Mouse (Mus musculus): Measurements from ENCODE around the gene Bend4. TPM values are rescaled to one million over a fixed set of nuclear protein-coding genes. Genes with fewer than 3 reads are reported as not detected.
A peak's percentile ranks its signal among the peaks of the same experiment; 100 is the strongest.

The Bend4 gene
- 1 to 10 TPM in 1 of 4 experiments, under 1 TPM in 3; 0.70 to 1.0 (median 0.94) TPM for total RNA-seq (2022)

DNA sequence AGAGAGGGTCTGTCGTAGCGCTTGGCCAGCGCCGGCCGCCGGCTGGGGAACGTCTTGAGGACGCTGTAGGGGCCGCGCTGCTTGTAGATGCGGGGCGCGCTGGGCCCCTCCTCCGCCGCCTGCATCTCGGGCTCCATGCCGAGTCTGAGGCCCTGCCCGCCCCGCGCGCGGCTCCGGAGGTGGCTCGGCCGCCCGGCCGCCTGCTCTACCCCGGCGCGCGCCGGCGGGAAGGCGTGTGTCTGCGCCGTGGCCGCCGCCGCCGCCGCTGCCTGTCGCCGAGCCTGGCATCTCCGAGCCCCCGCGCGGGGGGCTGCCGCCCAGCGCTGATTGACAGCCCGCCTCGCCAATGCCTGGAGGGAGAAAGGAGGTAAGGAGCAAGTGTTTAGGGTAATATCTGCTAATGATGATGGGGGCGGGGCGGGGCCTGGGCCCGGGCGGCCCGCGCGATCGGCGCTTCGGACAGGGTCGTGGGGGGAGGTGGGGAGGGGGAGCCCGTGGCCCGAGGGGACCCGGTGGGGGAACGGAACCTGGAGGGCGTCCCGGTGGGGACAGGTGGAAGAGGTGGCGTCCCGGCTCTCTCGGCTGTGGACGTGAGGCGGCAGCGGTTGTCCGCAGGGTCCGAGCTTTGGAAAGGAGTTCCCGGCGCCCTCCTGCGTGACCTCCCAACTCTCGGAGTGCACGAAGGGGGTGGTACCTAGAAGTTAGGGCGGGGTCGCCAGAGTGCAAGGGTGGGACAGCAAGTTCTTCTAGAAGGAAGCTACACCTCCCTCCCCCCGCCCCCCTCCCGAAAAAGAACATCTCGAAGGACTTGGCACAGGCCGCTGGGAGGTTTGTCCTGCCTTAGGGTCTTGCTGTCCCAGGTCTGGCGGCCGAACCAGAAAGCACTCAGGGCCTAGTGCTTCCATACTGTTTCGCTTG lies at the start of gene Bend4:
Gene Bend4, minus strand, starts transcription at position 868 of the 918 bp plus-strand sequence.
- DNase-seq = peak; percentile 37

DNA sequence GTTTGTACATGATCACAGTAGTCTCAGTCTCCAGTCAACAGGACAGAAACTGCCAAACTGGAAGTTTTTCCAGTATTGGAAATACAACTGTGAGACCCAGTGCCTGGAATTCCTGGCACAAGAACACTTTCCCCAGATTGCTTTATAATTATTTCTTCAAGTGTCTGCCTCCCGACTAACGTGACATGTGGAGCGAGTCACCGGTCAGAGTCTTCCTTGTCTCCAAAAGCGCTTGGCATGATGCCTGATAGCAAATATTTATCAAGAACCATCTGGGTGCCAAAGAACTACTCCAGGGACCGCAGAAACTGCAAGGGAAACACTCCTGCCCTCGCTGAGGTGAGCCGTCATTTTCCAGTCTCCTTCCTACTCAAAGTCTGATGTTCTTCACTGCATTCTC lies 45.6 kb upstream of the Bend4 start:
- no peak for DNase-seq

DNA sequence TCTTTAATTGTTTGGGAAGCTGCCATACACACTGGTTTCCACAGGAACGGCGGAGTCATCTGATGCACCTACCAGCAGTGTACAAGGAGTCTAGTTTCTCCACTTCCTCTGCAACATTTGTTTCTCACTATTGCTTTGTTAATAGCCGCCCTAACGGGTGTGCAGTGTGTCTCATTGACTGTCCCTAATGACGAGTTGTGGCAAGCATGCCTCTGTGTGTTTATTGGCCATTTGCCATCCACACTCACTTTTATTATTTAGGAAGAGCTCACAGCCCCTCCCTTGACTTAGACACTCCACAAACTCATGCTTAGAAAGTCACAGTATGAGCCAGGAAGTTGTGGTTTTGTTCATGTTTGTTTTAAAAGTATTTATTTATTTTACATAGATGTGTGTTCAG lies 45.0 kb upstream of the Bend4 start:
- no peak for DNase-seq

DNA sequence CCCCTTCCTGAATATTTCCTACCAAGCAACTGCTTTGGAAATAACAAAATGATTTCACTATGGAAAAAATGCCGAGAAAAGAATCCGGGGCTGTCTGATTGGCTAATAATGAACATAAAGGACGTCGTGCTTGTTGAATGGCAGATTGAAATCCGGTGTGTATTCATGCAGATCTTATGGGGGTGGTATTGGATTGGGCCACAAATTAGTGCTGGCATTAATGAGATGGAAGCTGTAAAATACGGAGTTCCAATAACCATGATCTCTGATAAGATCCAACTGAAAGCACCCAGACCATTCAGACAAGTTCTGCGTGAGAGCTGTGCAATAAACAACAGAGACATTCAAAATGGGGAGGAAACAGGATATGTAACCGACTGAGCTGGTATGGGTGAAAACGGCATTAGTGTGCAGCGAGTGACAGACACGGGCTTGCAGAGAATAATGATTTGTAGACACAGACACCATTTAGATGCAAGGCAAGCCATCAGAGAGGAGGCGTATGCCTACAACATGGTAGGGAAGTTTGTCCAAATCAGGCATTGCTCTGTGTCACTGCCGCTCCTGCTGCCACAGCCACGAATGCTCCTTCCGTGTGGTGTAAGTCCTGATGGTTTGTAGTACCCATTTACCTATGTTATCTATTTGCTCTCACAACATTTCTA lies 38.9 kb upstream of the Bend4 start:
- no peak for DNase-seq

DNA sequence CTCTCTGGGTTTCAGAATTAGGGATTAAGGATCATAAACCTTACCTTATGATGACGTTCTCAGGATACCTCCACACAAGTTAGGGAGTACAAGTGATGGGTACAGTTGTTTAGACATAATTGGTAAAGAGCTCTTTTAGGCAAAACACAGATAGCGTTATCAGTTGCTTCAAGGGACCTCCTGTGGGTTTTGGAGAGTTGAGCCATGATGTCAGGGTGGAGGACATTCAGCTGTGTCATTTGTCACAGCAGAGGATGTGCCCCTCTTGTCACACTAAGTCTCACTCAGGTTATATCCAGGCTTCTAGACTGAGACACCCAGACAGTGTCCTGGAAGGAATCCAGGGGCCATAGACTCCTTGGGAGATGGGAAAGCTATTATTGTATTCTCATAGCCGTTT lies 36.8 kb upstream of the Bend4 start:
- no peak for DNase-seq

DNA sequence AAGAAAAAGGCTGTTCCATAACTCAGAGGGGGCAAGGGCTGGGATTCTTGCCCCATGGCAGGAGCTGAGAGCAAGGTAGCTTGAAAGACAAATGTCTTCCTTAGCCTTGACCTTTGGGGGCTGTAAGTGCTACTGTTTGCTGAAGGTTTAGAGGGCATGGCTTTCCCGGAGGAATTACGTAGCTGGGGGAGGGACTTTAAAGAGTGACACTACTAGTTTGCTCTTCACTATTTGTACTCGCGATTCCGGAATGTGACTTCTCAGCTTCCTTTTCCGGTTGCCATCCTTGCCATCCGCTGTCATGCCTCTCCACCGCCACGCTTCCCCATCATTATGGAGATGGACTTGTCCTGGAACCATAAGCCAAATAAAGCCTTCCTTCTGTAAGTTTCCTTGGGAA lies 35.5 kb upstream of the Bend4 start:
- no peak for DNase-seq

DNA sequence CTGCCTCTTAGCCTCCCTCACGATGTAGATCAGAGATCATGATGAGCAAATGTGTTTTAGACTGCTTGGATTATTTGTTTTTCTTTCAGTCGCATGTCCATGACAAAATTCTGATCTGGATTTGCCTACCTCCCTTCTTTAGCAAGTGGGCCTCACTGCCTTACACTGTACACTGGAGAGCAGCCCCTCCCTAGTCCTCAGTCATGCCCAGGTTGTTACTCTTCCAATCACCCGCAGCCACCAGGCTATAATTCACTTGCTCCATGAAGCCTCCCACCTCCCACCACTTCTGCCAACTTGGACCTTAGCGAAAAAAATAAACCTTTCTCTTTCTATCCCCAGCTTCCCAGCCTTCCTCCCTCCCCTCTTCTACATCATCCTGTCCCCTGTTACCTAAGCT lies 34.2 kb upstream of the Bend4 start:
- no peak for DNase-seq

DNA sequence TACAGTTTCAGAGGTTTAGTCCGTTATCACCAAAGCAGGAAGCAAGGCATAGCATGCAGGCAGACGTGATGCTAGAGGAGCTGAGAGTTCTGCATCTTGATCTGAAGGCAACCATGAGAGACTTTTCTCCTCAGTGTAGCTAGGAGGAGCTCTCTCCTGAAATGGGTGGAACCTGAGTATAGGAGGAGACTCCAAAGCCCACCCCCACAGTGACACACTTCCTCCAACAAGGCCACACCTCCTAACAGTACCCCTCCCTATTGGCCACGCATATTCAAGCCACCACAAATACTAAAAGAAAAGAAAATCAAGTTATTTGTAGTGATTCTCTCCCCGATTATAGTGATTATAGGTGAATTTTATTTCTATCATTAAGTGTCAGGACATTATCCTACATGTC lies 28.7 kb upstream of the Bend4 start:
- DNase-seq = no peak

DNA sequence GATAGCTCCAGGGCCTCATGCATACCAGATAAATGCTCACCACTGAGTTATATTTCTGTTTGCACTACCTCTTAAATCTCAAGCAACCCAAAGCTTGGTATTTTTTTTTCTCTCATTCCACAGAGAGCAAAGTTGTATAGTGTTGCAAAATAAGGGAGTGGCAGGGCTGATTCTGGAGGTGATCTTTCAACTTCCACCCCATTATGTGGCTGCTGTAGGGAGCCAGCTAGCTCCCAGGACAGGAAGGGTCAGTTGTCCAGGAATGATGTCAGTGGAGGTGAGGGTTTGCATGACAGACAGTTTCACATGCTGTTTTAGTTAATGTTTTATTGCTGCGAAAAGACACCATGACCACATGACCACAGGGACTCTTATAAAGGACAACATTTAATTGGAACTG lies 26.2 kb upstream of the Bend4 start:
- DNase-seq = no peak

DNA sequence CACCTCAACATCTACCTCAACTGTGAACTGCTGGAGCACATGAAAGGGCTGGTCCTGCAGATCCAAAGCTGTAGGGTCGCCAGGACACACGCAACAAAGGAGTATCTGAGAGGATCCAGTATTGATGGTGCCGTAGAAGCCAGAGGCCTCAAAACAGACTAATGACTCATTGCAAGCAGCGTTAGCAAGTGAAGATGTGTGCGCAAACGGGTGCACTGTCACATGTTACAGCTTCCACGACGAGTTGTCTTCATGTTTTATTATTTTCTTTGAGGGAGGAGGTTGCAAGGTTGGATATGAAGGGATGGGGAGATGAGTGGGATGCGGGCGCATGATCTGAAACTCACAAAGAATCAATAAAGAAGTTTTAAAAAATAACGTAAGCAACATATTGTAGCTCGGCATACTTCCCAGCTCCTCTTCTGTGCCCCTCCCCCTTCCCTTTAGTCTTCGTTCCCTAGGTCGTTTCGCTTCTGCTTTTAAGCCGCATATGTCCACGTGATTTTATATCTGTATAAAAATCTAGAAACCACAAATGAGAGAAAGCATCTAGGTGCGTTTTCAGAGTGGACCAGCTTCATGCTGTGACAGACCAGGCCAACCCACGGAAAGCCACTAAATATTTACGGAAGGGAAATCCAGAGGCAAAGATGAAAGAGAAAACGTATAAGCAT lies 22.0 kb upstream of the Bend4 start:
- DNase-seq = no peak

DNA sequence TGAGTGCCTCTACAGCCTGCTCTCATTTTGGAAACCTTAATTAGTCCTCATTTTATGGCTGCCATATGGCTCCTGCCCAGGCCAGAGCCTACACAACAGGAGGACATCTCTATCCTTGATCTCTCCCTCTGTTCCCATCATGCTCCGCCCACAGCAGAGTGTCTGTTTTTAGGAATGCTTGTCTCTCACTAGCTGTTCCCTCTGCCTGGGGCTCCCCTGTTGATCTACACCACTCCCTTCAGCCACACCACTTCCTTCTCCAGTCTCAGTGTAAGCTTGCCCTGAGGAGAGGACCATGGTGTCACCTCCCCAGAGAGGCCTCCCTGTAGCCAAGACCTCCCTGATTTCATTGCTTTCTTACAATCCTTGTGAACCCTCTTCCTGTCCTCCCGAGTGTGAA lies 18.4 kb upstream of the Bend4 start:
- no peak for DNase-seq

DNA sequence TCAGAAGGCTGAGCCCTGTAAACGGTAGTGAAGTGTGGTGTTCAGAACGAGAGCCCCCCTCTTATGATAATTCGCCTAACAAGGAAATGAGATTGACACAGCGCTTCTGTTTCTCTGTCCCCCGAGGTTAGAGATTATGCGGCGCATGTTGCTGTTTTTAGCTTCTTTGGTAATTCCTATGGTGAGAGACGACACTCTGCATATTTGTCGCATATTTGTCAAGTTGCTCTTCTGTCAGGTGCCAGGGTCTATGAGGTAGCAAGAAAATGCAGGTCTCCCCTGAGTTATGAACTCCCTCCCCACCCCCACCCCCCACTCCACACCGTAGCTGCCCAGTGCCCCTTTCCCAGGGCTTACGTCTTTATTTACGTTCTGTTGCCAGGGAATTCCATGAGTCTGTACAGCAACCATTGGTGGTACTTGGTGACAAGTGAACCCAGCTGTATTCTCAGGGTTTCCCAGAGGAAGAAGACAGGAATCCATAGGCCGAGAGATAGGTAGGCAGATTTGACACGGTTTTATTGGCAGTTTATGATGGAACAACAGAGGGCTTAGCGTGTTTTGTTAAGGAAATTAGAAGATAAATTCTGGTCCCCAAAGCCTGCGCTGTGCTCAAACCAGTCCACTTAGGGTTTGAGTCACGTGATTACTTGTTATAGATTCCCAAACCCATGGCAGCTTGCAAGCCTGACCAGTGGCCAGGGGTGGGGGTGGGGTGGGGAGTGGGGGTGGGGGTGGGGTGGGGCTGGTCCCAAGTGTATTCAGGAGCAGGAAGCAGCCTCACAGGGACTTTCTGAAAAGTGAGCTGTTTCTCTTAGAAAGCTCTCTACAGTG lies 16.3 kb upstream of the Bend4 start:
- no peak for DNase-seq

DNA sequence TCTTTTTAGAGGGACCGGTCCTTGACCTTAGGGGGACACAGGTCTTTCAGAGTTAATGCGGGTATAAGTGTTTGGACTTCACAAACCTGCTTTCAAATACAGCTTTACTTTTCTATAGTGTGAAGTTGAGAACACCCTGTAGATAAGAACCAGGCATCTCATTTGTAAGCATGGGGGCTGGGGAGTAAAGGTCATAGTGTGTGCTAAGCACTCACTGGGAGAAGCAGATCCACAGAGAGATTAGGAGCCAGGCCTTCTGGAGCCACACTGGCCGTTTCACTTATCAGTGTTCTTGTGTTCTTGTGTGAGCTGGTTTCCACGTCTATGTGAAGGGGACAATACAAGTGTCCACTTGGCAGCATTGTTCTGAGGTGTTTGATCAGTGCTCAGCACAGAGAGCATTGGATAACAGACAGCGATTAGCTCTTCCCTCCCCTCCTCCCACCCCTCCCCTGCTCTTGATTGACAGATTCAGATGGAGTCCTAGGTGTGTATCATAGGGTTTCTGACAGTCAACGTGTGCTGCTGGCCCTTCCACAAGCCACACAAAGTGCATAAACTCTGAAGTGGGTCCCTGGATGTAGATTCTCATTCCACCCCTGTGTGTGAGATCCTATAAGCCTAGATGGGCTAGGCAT lies 14.8 kb upstream of the Bend4 start:
- no peak for DNase-seq

DNA sequence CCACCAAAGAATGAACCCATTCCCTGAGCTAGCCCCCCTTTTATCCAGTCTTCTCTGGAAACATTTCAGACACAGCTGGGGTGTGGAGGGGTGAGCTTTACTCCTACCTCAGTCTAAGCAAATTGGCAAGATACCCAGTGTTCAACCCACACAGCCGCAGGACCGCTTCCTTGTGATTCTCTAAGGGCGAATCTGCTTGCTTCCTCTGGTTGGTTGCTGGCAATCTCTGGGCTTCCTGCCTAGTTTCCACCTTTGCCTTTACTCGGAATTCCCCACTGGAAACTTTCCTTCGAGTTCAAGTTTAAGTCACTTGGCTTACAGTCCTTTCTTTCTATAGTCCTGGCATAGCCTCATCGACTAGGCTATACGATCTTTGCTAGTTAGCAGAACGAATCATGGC lies 12.5 kb upstream of the Bend4 start:
- no peak for DNase-seq

DNA sequence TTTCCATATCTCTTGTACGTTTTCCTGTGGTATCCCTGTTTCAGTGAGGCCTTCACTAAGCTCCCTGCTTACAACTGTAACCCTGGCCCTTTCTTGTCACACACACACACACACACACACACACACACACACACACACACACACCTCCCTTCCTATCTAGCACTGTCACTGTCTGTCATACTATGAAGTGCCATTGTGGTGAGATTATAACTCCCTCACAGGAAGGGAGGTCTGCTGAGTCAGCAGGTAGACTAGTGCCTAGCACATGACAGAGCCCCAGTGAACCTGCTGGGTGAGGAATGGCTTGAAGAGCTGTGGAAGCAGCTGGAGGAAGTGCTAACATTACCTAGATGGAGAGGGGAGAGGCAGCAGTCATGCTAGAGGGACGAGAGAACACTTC lies 9.3 kb upstream of the Bend4 start:
- no peak for DNase-seq

DNA sequence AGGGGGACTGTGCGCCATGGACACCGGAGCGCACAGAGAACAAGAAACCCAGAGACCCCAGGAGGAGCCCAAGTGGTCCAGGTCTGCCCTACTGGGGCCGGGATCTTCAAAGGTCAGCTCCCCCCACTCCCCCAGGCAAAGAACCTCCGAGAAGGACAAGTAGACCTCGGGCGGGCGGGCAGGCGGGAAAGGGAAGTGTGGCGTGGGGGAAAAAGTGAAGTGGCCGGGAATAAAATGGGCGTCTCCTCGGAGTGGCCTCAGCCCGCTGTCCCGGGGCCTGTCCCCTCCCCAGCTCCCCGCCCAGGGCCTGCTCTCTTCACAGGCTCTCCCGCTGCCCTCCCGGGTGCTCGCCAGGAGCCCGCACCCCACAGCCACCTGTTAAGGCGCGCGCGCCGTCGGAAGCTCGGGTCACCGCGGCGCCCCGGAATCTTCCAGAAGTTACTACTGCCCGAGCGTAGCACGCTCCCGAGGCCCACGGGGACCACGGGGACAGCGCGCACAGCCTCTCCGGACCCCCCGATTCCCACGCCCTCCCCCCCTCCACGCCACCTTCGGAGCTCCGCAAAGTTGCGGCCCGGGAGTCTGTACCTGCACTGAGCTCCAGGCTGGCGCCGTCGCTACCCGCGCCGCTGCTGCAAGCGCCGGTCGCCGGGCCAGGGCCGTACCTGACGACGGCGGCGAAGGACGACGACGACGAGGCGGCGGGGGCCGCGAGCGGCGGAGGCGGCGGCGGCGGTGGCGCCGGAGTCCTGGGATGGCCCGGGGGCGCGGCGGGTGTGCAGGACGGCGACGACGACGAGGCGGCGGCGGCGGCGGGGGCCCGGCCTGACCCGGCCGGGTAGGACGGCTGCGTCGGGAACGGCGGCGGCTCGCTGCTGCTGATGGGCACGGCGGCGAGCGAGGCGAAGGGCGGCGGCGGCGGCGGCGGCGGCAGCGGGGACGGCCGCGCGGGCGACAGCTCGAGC lies 1.4 kb downstream of the Bend4 start:
- no peak for DNase-seq

DNA sequence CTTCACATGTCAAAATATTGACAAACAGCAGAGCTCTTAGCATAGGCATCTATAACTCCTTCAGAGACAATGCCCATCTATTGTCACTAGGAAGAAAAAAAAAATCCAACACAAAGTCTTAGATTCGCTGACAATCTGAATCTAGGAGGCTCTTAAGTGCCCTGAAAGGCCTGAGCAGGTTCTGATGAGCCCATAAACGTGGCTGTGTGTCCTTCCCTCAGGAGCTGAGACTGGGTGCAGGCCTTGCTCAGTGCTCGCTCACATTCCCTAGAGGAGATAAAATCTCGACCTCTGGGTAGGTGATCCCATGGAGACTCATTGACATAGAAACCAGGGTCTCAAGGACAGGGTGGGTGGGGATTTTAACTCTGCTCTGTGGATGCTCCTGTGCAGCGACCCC lies 2.1 kb downstream of the Bend4 start:
- DNase-seq = no peak

DNA sequence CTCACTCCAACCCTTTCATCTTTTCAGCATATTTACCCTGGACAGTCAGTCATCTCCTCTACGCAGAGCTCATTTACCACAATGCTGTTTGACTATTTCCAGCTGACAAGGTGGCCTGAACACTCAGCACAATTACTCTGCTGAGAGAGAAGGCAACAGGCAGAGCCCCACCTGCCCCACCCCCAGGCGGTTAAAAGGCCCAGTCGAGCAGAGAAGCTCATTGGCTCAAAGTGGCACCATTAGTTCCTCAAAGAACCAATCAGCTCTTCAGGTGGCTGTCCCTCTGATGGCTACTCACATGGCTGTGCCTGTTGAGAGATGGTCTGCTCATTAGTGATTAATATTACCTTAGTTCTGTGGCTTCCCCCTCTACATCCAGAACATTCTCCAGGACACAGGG lies 3.5 kb downstream of the Bend4 start:
- DNase-seq = no peak

DNA sequence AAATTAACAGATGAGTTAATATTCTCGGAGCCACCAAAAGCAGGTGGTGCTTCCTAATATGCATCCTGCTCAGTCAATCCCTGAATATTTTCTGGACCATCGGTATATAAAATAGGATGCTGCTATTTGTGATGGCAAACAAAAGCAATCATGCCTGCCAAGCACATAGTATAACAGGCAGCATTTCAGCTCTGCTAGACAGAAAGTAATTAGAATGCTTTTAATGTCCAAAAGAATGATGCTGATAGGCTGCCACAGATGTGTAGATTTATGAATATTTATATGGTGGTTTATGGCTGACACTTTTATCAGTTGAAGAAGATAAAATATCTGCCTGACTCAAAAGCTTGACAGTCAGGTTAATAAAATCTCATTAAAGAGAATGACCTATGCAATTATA lies 4.1 kb downstream of the Bend4 start:
- DNase-seq = no peak

DNA sequence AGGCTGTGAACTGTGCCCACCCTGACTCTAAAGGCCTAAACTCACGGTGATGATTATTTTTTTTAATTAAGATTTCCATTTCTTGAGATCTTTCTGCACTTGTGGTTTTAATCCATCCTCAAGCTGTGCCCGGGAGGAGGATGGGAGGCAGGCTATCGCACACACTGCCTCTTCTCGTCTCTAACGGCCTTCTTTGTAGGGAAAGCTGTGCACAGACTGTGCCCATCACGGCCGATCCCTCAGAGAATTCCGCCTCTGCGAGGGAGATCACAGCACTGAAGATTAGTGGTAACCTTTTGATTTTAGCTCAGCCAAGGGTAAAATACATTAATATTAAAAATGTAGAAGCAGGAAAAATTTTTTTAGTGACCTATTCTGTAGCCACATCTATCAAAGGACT lies 4.8 kb downstream of the Bend4 start:
- DNase-seq = no peak

DNA sequence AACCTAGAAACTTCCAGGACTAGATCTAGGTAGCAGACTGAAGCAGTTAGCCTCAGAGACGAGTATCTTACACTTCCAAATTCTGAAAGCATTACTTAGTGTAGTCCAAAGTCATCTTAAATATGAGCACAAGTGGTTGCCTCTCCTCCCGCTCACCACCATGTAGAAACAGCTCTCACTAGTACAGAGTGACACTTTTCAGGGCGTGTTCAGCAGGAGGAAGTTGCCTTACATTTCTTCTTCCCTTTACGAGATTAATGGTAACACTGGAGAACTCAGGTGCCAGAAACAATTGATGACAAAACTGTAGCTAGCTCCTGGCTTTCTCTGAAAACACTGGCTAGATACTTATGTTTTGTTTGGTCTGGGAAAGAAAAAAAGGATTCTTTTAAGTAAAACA lies 8.7 kb downstream of the Bend4 start:
- DNase-seq = no peak

Data from adrenal gland, adult 8-10 months (tissue).